Comparison of ENCODE assay signal across 21 mouse cellular contexts in genomic region chr16:96353296-96353896, GRCm38 (mm10).
DNase-seq lines count a peak whose midpoint lies in the region; ATAC-seq and TF ChIP-seq lines count a peak whose summit lies in the region.
"Had no signal": no experiment of that assay in that cellular context is flagged by ENCODE, and none has a peak within 500 bp of the region (broad histone marks: within the 10 kb centered on the region; RNA-seq: fewer than 3 reads in every experiment).

No protein-coding gene starts in this region.

- no peak overlapping the region for H3K27ac ChIP-seq in hindbrain, embryonic 13.5 days
- H3K27ac ChIP-seq in hindbrain, embryonic 16.5 days (ENCODE audit: low read depth, low read length): no peak overlapping the region
- no peak overlapping the region for H3K27ac ChIP-seq in midbrain, embryonic 12.5 days (replicated peaks)
- H3K27ac ChIP-seq in midbrain, embryonic 13.5 days: no peak overlapping the region
- H3K27ac ChIP-seq in neural tube, embryonic 13.5 days (replicated peaks): no peak overlapping the region
- H3K27ac ChIP-seq in stomach, postnatal 0 days (replicated peaks): no peak overlapping the region
- H3K27ac ChIP-seq: gastrocnemius, adult 2 months; intestine, embryonic 15.5 days; layer of hippocampus, adult 2 months; left cerebral cortex, adult 2 months; limb, embryonic 12.5 days; liver, embryonic 15.5 days had no signal

- no peak overlapping the region for H3K4me3 ChIP-seq in hindbrain, embryonic 13.5 days
- no peak overlapping the region for H3K4me3 ChIP-seq in hindbrain, embryonic 16.5 days (ENCODE audit: low read length)
- no peak overlapping the region for H3K4me3 ChIP-seq in midbrain, embryonic 12.5 days
- H3K4me3 ChIP-seq in midbrain, embryonic 13.5 days (replicated peaks): no peak overlapping the region
- no peak overlapping the region for H3K4me3 ChIP-seq in neural tube, embryonic 13.5 days
- no peak overlapping the region for H3K4me3 ChIP-seq in stomach, postnatal 0 days (ENCODE audit: low read depth, low read length)
- H3K4me3 ChIP-seq: gastrocnemius, adult 2 months; intestine, embryonic 15.5 days; layer of hippocampus, adult 2 months; left cerebral cortex, adult 2 months; liver, embryonic 15.5 days had no signal

- H3K4me1 ChIP-seq in hindbrain, embryonic 13.5 days (replicated peaks): peaks cover 5% of the 10 kb centered on the region; the same call in 1 of the 2 replicates
- H3K4me1 ChIP-seq in hindbrain, embryonic 16.5 days (ENCODE audit: control insufficient read depth, insufficient read depth, low read depth, low read length): no peaks in the 10 kb centered on the region; the same call in 1 of the 2 replicates
- peaks cover 9% of the 10 kb centered on the region; the same call in 1 of the 2 replicates for H3K4me1 ChIP-seq in midbrain, embryonic 12.5 days
- H3K4me1 ChIP-seq in midbrain, embryonic 13.5 days (replicated peaks): 0 out of 2 replicates have a peak, but pooled peaks cover 3% of the 10 kb centered on the region
- H3K4me1 ChIP-seq in neural tube, embryonic 13.5 days (replicated peaks): peaks cover 8% of the 10 kb centered on the region
- no peaks in the 10 kb centered on the region for H3K4me1 ChIP-seq in stomach, postnatal 0 days (replicated peaks; ENCODE audit: control insufficient read depth, insufficient read depth)
- H3K4me1 ChIP-seq: liver, embryonic 15.5 days had no signal

- TF ChIP-seq EP300 in stomach, postnatal 0 days (optimal IDR thresholded peaks at IDR 0.05): no peak

- no peak for TF ChIP-seq CTCF in stomach, postnatal 0 days (IDR thresholded peaks at IDR 0.05; ENCODE audit: low read depth)

- 85% methylated on average over 6 of the region's 6 CpGs for WGBS in hindbrain, embryonic 13.5 days
- WGBS in hindbrain, embryonic 16.5 days: 86% methylated on average over 6 of the region's 6 CpGs
- 76% methylated on average over 6 of the region's 6 CpGs for WGBS in midbrain, embryonic 12.5 days
- 82% methylated on average over 6 of the region's 6 CpGs for WGBS in midbrain, embryonic 13.5 days
- WGBS in neural tube, embryonic 13.5 days: 82% methylated on average over 6 of the region's 6 CpGs
- WGBS in stomach, postnatal 0 days: 76% methylated on average over 6 of the region's 6 CpGs

- 0 out of 2 replicates have a peak overlapping the region, but pooled peaks have one; percentile 23 for H3K4me2 ChIP-seq in hindbrain, embryonic 13.5 days
- no peak overlapping the region for H3K4me2 ChIP-seq in hindbrain, embryonic 16.5 days (ENCODE audit: low read length)
- H3K4me2 ChIP-seq in midbrain, embryonic 12.5 days (replicated peaks): 0 out of 2 replicates have a peak overlapping the region, but pooled peaks have one; percentile 25
- H3K4me2 ChIP-seq in midbrain, embryonic 13.5 days (replicated peaks): no peak overlapping the region
- H3K4me2 ChIP-seq in neural tube, embryonic 13.5 days: peak overlapping the region; percentile 42
- no peak overlapping the region for H3K4me2 ChIP-seq in stomach, postnatal 0 days (replicated peaks; ENCODE audit: low read depth)
- H3K4me2 ChIP-seq: liver, embryonic 15.5 days; lung, embryonic 14.5 days had no signal

- ATAC-seq in hindbrain, embryonic 13.5 days (ENCODE audit: low FRiP score): 0 out of 2 replicates have a peak, but pooled peaks have one; percentile 46
- no peak for ATAC-seq in hindbrain, embryonic 16.5 days
- ATAC-seq in midbrain, embryonic 12.5 days (ENCODE audit: low FRiP score, low read depth): no peak
- no peak for ATAC-seq in midbrain, embryonic 13.5 days
- ATAC-seq in neural tube, embryonic 13.5 days (ENCODE audit: low read depth): peak; percentile 32; the same call in 1 of the 2 replicates
- peak; percentile 31; the same call in 1 of the 2 replicates for ATAC-seq in stomach, postnatal 0 days (ENCODE audit: low FRiP score, low TSS enrichment)
- ATAC-seq: activated CD4-positive, CD25-positive, alpha-beta regulatory T cell, adult 4 months had no signal

- H3K36me3 ChIP-seq in hindbrain, embryonic 13.5 days: no peaks in the 10 kb centered on the region
- H3K36me3 ChIP-seq in hindbrain, embryonic 16.5 days (ENCODE audit: control insufficient read depth, insufficient read depth, low read length): no peaks in the 10 kb centered on the region
- no peaks in the 10 kb centered on the region for H3K36me3 ChIP-seq in midbrain, embryonic 12.5 days
- H3K36me3 ChIP-seq in midbrain, embryonic 13.5 days: no peaks in the 10 kb centered on the region
- H3K36me3 ChIP-seq in neural tube, embryonic 13.5 days: no peaks in the 10 kb centered on the region
- no peaks in the 10 kb centered on the region for H3K36me3 ChIP-seq in stomach, postnatal 0 days (ENCODE audit: control insufficient read depth, insufficient read depth, low read length)
- H3K36me3 ChIP-seq: intestine, embryonic 15.5 days; limb, embryonic 12.5 days; liver, embryonic 15.5 days had no signal

- no peaks in the 10 kb centered on the region for H3K9me3 ChIP-seq in hindbrain, embryonic 13.5 days
- H3K9me3 ChIP-seq in hindbrain, embryonic 16.5 days (ENCODE audit: control insufficient read depth, low read length): no peaks in the 10 kb centered on the region; the same call in 1 of the 2 replicates
- H3K9me3 ChIP-seq in midbrain, embryonic 12.5 days: no peaks in the 10 kb centered on the region
- H3K9me3 ChIP-seq in midbrain, embryonic 13.5 days: no peaks in the 10 kb centered on the region
- H3K9me3 ChIP-seq in neural tube, embryonic 13.5 days: no peaks in the 10 kb centered on the region
- H3K9me3 ChIP-seq in stomach, postnatal 0 days (ENCODE audit: control insufficient read depth, low read length): no peaks in the 10 kb centered on the region
- H3K9me3 ChIP-seq: intestine, embryonic 15.5 days; limb, embryonic 12.5 days; liver, embryonic 15.5 days had no signal

- H3K27me3 ChIP-seq in hindbrain, embryonic 13.5 days: 0 out of 2 replicates have a peak, but pooled peaks cover 2% of the 10 kb centered on the region
- no peaks in the 10 kb centered on the region for H3K27me3 ChIP-seq in hindbrain, embryonic 16.5 days (replicated peaks; ENCODE audit: control insufficient read depth, insufficient read depth, low read length)
- no peaks in the 10 kb centered on the region for H3K27me3 ChIP-seq in midbrain, embryonic 12.5 days
- no peaks in the 10 kb centered on the region for H3K27me3 ChIP-seq in midbrain, embryonic 13.5 days
- H3K27me3 ChIP-seq in neural tube, embryonic 13.5 days: no peaks in the 10 kb centered on the region
- no peaks in the 10 kb centered on the region for H3K27me3 ChIP-seq in stomach, postnatal 0 days (ENCODE audit: control insufficient read depth, insufficient read depth, low read length)
- H3K27me3 ChIP-seq: intestine, embryonic 15.5 days; liver, embryonic 15.5 days had no signal

- DNase-seq in stomach, postnatal 0 days (ENCODE audit: low spot score): no peak
- DNase-seq: B cell, adult 2 months; cerebellum, adult 2 months; cerebellum, postnatal 25 days; gastrocnemius, adult 2 months; gastrocnemius, postnatal 36 days; heart, adult 18-20 months; heart, postnatal 10 days; lung, embryonic 14.5 days; lung, postnatal 14 days had no signal

- H3K9ac ChIP-seq in hindbrain, embryonic 13.5 days: no peak overlapping the region; the same call in 1 of the 2 replicates
- H3K9ac ChIP-seq in hindbrain, embryonic 16.5 days (ENCODE audit: low read depth, low read length): no peak overlapping the region
- no peak overlapping the region for H3K9ac ChIP-seq in midbrain, embryonic 12.5 days (replicated peaks)
- H3K9ac ChIP-seq in midbrain, embryonic 13.5 days (replicated peaks): no peak overlapping the region
- H3K9ac ChIP-seq in neural tube, embryonic 13.5 days: 0 out of 2 replicates have a peak overlapping the region, but pooled peaks have one; percentile 44
- H3K9ac ChIP-seq in stomach, postnatal 0 days (ENCODE audit: low read length): no peak overlapping the region
- H3K9ac ChIP-seq: intestine, embryonic 15.5 days; limb, embryonic 12.5 days; liver, embryonic 15.5 days; lung, embryonic 14.5 days had no signal

Comparison
In these comparisons a context has a peak if more than half of its experiments do, and no peak if none do; other contexts are left out.
1. ATAC-seq: peak in hindbrain, embryonic 13.5 days (single experiment), neural tube, embryonic 13.5 days (single experiment) and stomach, postnatal 0 days (single experiment); none in hindbrain, embryonic 16.5 days (single experiment), midbrain, embryonic 12.5 days (single experiment) and midbrain, embryonic 13.5 days (single experiment).
2. H3K4me2 ChIP-seq: peak in hindbrain, embryonic 13.5 days (single experiment), midbrain, embryonic 12.5 days (single experiment) and neural tube, embryonic 13.5 days (single experiment); none in hindbrain, embryonic 16.5 days (single experiment), midbrain, embryonic 13.5 days (single experiment) and stomach, postnatal 0 days (single experiment).